Mouse (Mus musculus): ENCODE data around the gene Mcur1.

Mcur1 gene

GRCm38 (mm10) chr13:43559711-43560457 lies at the start of gene Mcur1:
Gene Mcur1, minus strand, starts transcription at chr13:43560191.
- peak; percentile 92 to 96 for DNase-seq

- DNase-seq = no peak
Observed at GRCm38 (mm10) chr13:43608854-43609253, 48.9 kb upstream of the Mcur1 start.

GRCm38 (mm10) chr13:43603042-43603441 lies 43.1 kb upstream of the Mcur1 start:
- DNase-seq = peak; percentile 59 to 61

- DNase-seq = no peak
Observed at GRCm38 (mm10) chr13:43602440-43602839, 42.4 kb upstream of the Mcur1 start.

GRCm38 (mm10) chr13:43600967-43601366 lies 41.0 kb upstream of the Mcur1 start:
- no peak for DNase-seq

- peak; percentile 77 to 86 for DNase-seq
Observed at GRCm38 (mm10) chr13:43595896-43596295, 35.9 kb upstream of the Mcur1 start.

GRCm38 (mm10) chr13:43592681-43593068 lies 32.7 kb upstream of the Mcur1 start:
- no peak for DNase-seq

- peak; percentile 64 to 67 for DNase-seq
Observed at GRCm38 (mm10) chr13:43591828-43592680, 32.1 kb upstream of the Mcur1 start.

GRCm38 (mm10) chr13:43587844-43588840 lies 28.2 kb upstream of the Mcur1 start:
- peak; percentile 39 to 46 for DNase-seq

GRCm38 (mm10) chr13:43586966-43587365 lies 27.0 kb upstream of the Mcur1 start:
- DNase-seq = no peak

- no peak for DNase-seq
Observed at GRCm38 (mm10) chr13:43585335-43585734, 25.3 kb upstream of the Mcur1 start.

GRCm38 (mm10) chr13:43583504-43583903 lies 23.5 kb upstream of the Mcur1 start:
- no peak for DNase-seq

GRCm38 (mm10) chr13:43582961-43583360 lies 23.0 kb upstream of the Mcur1 start:
- DNase-seq = no peak

GRCm38 (mm10) chr13:43580661-43581060 lies 20.7 kb upstream of the Mcur1 start:
- DNase-seq = no peak

- peak; percentile 76 to 82 for DNase-seq
Observed at GRCm38 (mm10) chr13:43579740-43580139, 19.7 kb upstream of the Mcur1 start.

- no peak for DNase-seq
Observed at GRCm38 (mm10) chr13:43577766-43578165, 17.8 kb upstream of the Mcur1 start.

GRCm38 (mm10) chr13:43577254-43577653 lies 17.3 kb upstream of the Mcur1 start:
- peak in 1 of 2 experiments; percentile 57 for DNase-seq

GRCm38 (mm10) chr13:43575431-43575830 lies 15.4 kb upstream of the Mcur1 start:
- peak; percentile 87 to 88 for DNase-seq

GRCm38 (mm10) chr13:43573979-43574378 lies 14.0 kb upstream of the Mcur1 start:
- no peak for DNase-seq

- no peak for DNase-seq
Observed at GRCm38 (mm10) chr13:43567141-43567891, 7.3 kb upstream of the Mcur1 start.

- DNase-seq = no peak
Observed at GRCm38 (mm10) chr13:43566184-43566583, 6.2 kb upstream of the Mcur1 start.

- DNase-seq = peak; percentile 81 to 87
Observed at GRCm38 (mm10) chr13:43565346-43565745, 5.4 kb upstream of the Mcur1 start.
